Mouse (Mus musculus) hindbrain, embryonic 14.5 days (tissue): ENCODE data around the gene Fam71f1. TPM values are rescaled to one million over a fixed set of nuclear protein-coding genes. Genes with fewer than 3 reads are reported as not detected.

Source experiments
- ATAC-seq: fragments of 200-750 bp; cut with Nextera tagmentation; 2 replicates; pipeline ENCODE4 v1.8.0; 2017; ENCODE audit warnings: moderate number of reproducible peaks, mild to moderate bottlenecking, moderate TSS enrichment, moderate library complexity; ENCODE audit not compliant: low FRiP score
- DNase-seq: peaks from one replicate; pipeline ENCODE4 v3.0.0-alpha.2; 2015; ENCODE audit warnings: low spot score
- H3K27ac ChIP-seq: fragments of 300-500 bp; sonication (generic); 2 replicates; pipeline ENCODE4 v1.5.1; 2014; ENCODE audit warnings: mild to moderate bottlenecking, moderate library complexity
- H3K27me3 ChIP-seq: fragments of 300-500 bp; sonication (generic); 2 replicates; pipeline ENCODE4 v1.6.1; 2014; ENCODE audit warnings: mild to moderate bottlenecking, low read length, mixed read lengths; ENCODE audit not compliant: control insufficient read depth, insufficient read depth
- H3K36me3 ChIP-seq: fragments of 300-500 bp; sonication (generic); replicated peaks from 2 replicates; pipeline ENCODE4 v1.6.1; 2014; ENCODE audit not compliant: control insufficient read depth, insufficient read depth
- H3K4me1 ChIP-seq: fragments of 300-500 bp; sonication (generic); replicated peaks from 2 replicates; pipeline ENCODE4 v1.6.1; 2014; ENCODE audit warnings: antibody characterized with exemption, low read length, mixed read lengths; ENCODE audit not compliant: control insufficient read depth, insufficient read depth
- H3K4me2 ChIP-seq: fragments of 300-500 bp; sonication (generic); replicated peaks from 2 replicates; pipeline ENCODE4 v1.6.1; 2014; ENCODE audit warnings: mild to moderate bottlenecking, moderate library complexity
- H3K4me3 ChIP-seq: fragments of 300-500 bp; sonication (generic); replicated peaks from 2 replicates; pipeline ENCODE4 v1.5.1; 2014; ENCODE audit warnings: mild to moderate bottlenecking, low read length
- H3K9ac ChIP-seq: fragments of 300-500 bp; sonication (generic); 2 replicates; pipeline ENCODE4 v1.6.1; 2014
- H3K9me3 ChIP-seq: fragments of 300-500 bp; sonication (generic); 2 replicates; pipeline ENCODE4 v1.6.1; 2016; ENCODE audit warnings: low read length; ENCODE audit not compliant: control insufficient read depth
- WGBS: fragments of 180-500 bp; shearing (Covaris S2); extraction: QIAGEN DNeasy Blood & Tissue Kit; methylation state at CpG from one replicate; pipeline ENCODE4 v1.1.7; 2014; 5-methylcytosine and 5-hydroxymethylcytosine counted together
- polyA plus RNA-seq: library from polyadenylated mRNA; unstranded; fragments of >200 nt; fragmentation: Nextera tagmentation; extraction: Ambion mirVana; gene quantifications from 2 replicates; pipeline ENCODE4 v1.2.1, GENCODE M21; 2014

Fam71f1 gene
- polyA plus RNA-seq, 1 experiment from 2014 or later: not detected

DNA sequence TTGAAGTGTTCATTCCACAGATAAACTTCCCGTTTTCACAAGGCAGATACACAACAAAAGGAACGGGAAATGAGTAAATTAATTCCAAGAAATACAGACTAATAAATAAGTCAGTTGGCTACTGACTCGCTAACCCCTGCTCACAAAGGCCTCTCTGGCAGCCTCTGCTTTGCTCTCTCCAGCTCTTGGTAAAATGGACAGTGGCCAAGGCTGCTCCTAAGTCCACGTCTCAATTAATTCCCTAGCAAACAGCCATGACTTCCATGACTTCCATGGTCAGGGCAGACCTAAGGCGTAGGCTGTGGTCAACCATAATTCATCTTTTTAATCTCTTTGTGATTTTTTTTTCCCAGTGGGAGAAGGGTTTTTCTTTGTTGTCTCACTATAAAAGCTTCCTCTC, 31.0 kb upstream of the Fam71f1 start:
- Histone ChIP-seq H3K4me2 (no peak overlapping the region), H3K9ac (no peak overlapping the region), H3K4me1 (no peaks in the 10 kb centered on the region), H3K36me3 (no peaks in the 10 kb centered on the region), H3K27ac (no peak overlapping the region), H3K9me3 (no peaks in the 10 kb centered on the region), H3K4me3 (no peak overlapping the region), H3K27me3 (no peaks in the 10 kb centered on the region)
- DNase-seq (no peak), ATAC-seq (no peak)
- WGBS: 52% methylated on average over 5 of the region's 5 CpGs

DNA sequence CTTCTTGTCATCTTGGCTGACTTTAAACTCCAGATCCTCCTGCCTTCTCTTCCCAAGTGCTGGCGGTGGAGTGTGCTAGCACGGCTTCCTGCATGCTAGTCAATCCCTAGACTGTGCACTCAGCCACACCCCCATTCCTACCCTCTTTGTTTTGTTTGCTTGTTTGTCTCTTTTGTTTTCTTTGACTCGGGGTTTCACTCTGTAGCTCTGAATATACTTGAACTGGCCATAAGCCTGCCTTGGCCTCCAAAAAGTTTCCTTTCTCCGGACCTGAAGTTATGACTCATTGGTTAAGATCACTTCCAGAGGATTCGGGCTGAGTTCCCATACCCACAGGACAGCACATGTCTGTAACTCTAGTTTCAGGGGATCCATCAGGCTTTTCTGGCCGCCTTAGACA, 30.3 kb upstream of the Fam71f1 start:
- ATAC-seq (no peak), DNase-seq (no peak)
- no peak overlapping the region for H3K4me3 ChIP-seq
- H3K9me3 ChIP-seq: no peaks in the 10 kb centered on the region
- no peaks in the 10 kb centered on the region for H3K4me1 ChIP-seq
- no peak overlapping the region for H3K9ac ChIP-seq
- no peaks in the 10 kb centered on the region for H3K36me3 ChIP-seq
- H3K27ac ChIP-seq: no peak overlapping the region
- no peaks in the 10 kb centered on the region for H3K27me3 ChIP-seq
- WGBS: 57% methylated on average over 6 of the region's 6 CpGs
- H3K4me2 ChIP-seq: no peak overlapping the region

DNA sequence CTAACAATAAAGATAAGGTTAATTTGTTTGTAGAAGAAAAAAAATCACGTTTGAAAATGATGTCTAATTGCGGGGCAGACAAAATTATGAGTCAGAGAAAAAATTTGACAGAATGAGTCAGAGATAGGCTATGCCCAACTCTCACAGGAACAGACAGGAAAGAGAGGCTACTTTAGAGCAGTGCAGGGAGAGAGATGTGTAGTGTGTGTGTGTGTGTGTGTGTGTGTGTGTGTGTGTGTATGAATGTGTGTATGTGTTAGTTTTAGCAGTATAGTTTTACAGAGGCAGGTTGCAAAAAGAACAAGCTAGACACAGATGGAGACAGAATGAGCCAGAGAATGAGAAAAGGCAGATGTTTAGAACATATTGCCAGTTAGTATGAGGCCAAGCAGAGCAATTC, 19.8 kb upstream of the Fam71f1 start:
- no peak for ATAC-seq
- no peaks in the 10 kb centered on the region for H3K36me3 ChIP-seq
- no peaks in the 10 kb centered on the region for H3K27me3 ChIP-seq
- H3K9me3 ChIP-seq: no peaks in the 10 kb centered on the region
- WGBS: 77% methylated on average over 2 of the region's 2 CpGs
- H3K4me3 ChIP-seq: no peak overlapping the region
- H3K4me2 ChIP-seq: no peak overlapping the region
- no peaks in the 10 kb centered on the region for H3K4me1 ChIP-seq
- H3K27ac ChIP-seq: no peak overlapping the region
- DNase-seq: no peak
- no peak overlapping the region for H3K9ac ChIP-seq

DNA sequence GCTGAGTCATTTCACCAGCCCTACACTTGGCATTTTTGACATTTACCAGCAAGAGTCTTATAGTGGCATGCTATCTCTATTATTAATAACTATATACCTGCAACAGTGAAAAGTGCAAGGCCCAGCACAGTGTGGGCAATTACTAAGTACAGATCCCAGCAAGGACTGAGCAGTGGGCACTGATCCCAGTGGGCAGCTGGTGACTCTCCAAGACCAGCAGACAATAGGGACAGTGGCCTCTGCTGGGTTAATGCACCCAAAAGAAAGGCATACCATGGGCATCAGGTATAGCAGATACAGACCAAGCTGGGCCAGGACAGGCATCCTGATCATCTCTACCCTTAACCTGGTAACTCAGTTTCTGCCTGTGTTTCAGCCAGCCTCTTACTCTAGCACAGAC, 15.7 kb upstream of the Fam71f1 start:
- H3K27ac ChIP-seq: no peak overlapping the region
- H3K4me3 ChIP-seq: no peak overlapping the region
- H3K27me3 ChIP-seq: no peaks in the 10 kb centered on the region
- H3K9me3 ChIP-seq: no peaks in the 10 kb centered on the region
- no peak overlapping the region for H3K9ac ChIP-seq
- ATAC-seq: no peak
- H3K4me1 ChIP-seq: no peaks in the 10 kb centered on the region
- no peak for DNase-seq
- H3K36me3 ChIP-seq: no peaks in the 10 kb centered on the region
- no peak overlapping the region for H3K4me2 ChIP-seq

DNA sequence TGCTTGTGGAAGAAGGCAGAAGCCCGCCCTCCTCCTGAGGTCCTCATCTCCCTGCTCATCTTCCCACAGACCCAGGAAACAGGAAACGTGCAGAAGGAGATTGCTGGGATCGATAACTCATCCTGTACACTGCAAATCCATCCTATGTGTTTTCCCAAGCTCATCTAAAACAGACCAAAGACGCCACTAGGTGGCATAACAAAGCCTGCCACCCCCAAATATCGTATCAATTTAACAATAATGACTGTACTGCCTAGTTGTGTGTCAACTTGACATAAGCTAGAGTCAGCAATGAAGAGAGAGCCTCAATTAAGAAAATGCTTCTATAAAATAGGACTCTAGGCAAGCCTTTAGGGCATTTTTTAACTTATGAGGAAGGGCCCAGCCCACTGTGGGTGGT, 15.2 kb upstream of the Fam71f1 start:
- Histone ChIP-seq H3K9me3 (no peaks in the 10 kb centered on the region), H3K4me1 (no peaks in the 10 kb centered on the region), H3K9ac (no peak overlapping the region), H3K27ac (no peak overlapping the region), H3K4me3 (no peak overlapping the region), H3K4me2 (no peak overlapping the region), H3K27me3 (no peaks in the 10 kb centered on the region), H3K36me3 (no peaks in the 10 kb centered on the region)
- WGBS: 43% methylated on average over 5 of the region's 5 CpGs
- DNase-seq (no peak), ATAC-seq (no peak)

DNA sequence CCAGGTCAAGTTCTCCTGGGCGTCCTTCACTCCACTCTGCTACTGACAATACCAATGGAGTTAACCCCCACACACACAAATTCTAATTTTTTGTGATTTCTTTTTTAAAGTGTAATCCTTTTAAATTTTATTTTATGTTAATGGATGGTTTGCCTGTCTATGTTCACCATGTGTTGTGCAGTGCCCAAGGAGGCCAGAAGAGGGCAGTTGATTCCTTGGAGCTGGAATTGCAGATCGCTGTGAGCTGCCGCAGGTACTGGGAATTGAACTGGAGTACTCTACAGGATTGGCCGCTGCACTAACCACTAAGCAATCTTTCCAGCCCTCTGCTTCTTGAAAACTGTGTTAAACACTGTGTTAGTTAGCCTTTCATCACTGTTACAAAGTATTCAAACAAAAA, 13.5 kb upstream of the Fam71f1 start:
- Histone ChIP-seq H3K27me3 (no peaks in the 10 kb centered on the region), H3K27ac (no peak overlapping the region), H3K4me2 (no peak overlapping the region), H3K9me3 (no peaks in the 10 kb centered on the region), H3K4me1 (no peaks in the 10 kb centered on the region), H3K36me3 (no peaks in the 10 kb centered on the region), H3K9ac (no peak overlapping the region), H3K4me3 (no peak overlapping the region)
- no peak for ATAC-seq
- WGBS: 93% methylated on average over 4 of the region's 4 CpGs
- no peak for DNase-seq

DNA sequence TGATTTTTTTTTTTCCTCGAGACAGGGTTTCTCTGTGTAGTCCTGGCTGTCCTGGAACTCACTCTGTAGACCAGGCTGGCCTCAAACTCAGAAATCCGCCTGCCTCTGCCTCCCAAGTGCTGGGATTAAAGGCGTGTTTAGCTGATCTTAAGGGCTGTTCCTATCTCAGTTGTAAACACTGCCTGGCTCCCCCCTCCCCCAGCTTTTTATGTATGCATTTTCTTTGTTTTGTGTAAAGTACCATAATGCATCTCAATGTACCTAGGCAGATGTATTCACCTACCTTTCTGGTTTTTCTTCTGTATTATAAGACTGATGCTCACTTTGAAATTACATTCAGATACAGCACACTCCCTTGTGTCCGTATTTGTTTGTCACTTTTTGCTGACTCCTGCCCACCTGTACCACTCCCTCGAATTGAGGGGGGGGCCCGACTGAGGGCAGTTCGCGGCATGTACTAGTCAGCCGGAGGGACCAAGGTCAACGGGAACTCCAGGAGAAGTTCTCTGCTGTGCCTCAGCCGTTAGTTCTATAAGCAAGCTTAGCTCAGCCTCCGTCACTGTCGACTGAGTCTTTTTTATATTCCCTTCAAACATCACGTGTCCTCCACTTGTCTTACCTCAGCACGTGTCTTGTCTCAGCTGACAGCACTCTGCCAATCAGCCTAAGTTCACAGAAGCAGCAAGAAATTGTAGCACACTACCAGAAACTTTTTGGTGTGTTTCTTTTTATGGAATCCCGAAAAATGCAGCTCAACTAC, 9.9 kb upstream of the Fam71f1 start:
- Histone ChIP-seq H3K4me3 (no peak overlapping the region), H3K4me1 (no peaks in the 10 kb centered on the region), H3K36me3 (no peaks in the 10 kb centered on the region), H3K9me3 (no peaks in the 10 kb centered on the region), H3K9ac (no peak overlapping the region), H3K4me2 (no peak overlapping the region), H3K27ac (no peak overlapping the region), H3K27me3 (no peaks in the 10 kb centered on the region)
- ATAC-seq (no peak), DNase-seq (no peak)
- 85% methylated on average over 16 of the region's 16 CpGs for WGBS

DNA sequence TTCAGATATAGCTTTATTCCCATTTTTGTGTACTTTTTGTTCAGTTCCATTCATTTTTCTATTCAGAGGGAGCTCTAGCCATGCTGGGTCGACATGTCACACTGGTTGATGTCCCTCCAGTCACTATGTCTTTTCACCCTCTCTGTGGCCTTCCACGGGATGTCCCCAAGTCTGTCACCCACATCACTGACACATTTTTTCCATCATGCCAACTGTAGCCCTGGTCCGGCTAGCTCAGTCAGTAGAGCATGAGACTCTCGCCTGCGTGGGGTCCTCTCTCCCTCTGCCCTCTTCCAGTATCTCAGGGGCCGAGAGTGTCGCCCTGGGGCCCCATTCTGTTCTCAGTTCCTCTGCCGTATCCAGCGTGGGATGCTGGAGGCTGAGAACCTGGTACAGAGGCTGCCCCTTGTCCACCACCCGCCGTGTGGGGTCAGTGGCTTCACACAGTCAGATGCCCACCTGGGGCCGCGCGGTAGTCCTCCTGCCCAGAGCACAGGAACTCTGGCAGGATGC, 5.2 kb upstream of the Fam71f1 start:
- Histone ChIP-seq H3K27me3 (no peaks in the 10 kb centered on the region), H3K27ac (no peak overlapping the region), H3K4me3 (no peak overlapping the region), H3K4me2 (no peak overlapping the region), H3K9ac (no peak overlapping the region), H3K9me3 (no peaks in the 10 kb centered on the region), H3K4me1 (no peaks in the 10 kb centered on the region), H3K36me3 (no peaks in the 10 kb centered on the region)
- WGBS: 68% methylated on average over 14 of the region's 14 CpGs
- DNase-seq (no peak), ATAC-seq (no peak)

DNA sequence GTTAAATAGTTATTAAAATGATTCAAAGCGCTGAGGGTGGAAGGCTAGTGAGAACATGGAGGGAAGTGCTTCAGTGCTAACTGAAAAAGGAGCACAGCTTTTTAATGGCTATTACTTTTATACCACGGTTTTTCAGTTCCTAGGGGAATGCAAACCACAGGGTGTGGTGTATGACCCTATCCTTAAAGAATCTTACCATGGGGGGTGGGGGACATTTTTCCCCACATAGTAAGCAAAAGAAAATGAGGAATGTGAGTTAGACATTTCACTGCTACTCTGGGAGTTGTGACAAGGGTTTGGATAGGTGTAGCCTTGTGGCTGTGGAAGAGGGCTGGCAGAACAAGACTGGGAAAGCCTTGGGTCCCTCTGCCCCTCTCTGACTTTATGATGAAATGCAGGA, 1.7 kb upstream of the Fam71f1 start:
- DNase-seq (no peak), ATAC-seq (no peak)
- Histone ChIP-seq H3K36me3 (no peaks in the 10 kb centered on the region), H3K4me2 (no peak overlapping the region), H3K4me1 (no peaks in the 10 kb centered on the region), H3K9ac (no peak overlapping the region), H3K4me3 (no peak overlapping the region), H3K27ac (no peak overlapping the region), H3K27me3 (no peaks in the 10 kb centered on the region), H3K9me3 (no peaks in the 10 kb centered on the region)
- 78% methylated on average over 2 of the region's 2 CpGs for WGBS

DNA sequence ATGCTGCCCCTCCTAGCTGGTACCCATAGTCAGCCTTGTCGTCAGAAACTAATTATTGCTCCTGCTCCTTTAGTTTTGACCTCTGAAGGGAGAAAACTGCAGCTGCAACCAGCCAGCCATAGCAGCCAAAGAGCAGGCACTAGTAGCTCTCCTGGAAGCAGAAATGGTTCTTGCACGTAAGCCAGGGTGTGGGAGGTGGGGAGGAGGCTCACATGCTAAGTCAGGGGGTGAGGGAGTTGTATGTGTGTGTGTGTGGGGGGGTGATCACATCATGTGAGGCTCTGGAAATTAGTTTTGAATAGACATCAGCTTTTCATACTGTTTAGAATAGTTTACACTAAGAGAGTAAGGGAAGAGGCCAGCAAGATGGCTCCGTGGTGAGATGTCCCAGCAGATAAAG, 999 bp upstream of the Fam71f1 start:
- Histone ChIP-seq H3K27me3 (no peaks in the 10 kb centered on the region), H3K4me2 (no peak overlapping the region), H3K36me3 (no peaks in the 10 kb centered on the region), H3K4me1 (no peaks in the 10 kb centered on the region), H3K9ac (no peak overlapping the region), H3K9me3 (no peaks in the 10 kb centered on the region), H3K4me3 (no peak overlapping the region), H3K27ac (no peak overlapping the region)
- no peak for DNase-seq
- ATAC-seq: no peak
- WGBS: 75% methylated on average over 3 of the region's 3 CpGs
